Mouse (Mus musculus) megakaryocyte-erythroid progenitor cell, adult 5-6 weeks (primary cell): Measurements from ENCODE around the gene Gm44790. TPM values are rescaled to one million over a fixed set of nuclear protein-coding genes. Genes with fewer than 3 reads are reported as not detected.
"Not testable (repeated sequence)": the region's sequence is repeated elsewhere in the genome, so short reads cannot be mapped to it uniquely, and the experiment has no call there.

Experiments
- ATAC-seq: replicated peaks from 2 replicates; pipeline ENCODE4 v1.8.0; 2016; ENCODE audit warnings: mild to moderate bottlenecking, inconsistent platforms; ENCODE audit not compliant: severe bottlenecking, poor library complexity, low FRiP score, low TSS enrichment
- total RNA-seq, 2 experiments: library from RNA; stranded (forward) in 1 of 2; stranded (reverse) in 1 of 2; fragments of 200-1000, 215-1000 nt in 1 of 2; fragments of >200 nt in 1 of 2; fragmentation: Nextera tagmentation in 1 of 2; gene quantifications; 2 replicates each; pipeline ENCODE4 v1.2.3; 2014 to 2017

The Gm44790 gene
- total RNA-seq, 2 experiments from 2014 or later, result not detected

DNA sequence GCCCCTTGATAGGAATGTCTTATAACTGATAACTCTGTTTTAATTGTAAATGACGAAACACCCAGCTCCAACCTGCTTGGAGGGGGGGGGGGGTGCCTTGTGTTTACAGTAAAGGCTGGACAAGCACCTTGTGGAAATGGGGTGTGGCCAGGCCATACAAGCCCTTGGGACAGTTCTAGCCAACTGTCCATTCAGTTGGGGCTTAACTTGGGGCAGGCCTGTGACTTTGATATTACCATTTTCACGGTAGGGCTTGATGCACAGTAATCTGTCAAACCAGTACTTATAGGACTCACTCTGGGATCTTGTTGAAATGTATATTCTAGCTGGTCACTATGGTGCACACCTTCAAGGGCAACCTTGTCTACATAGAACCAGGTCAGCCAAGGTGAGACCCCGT is 44.9 kb downstream of the Gm44790 start:
- no peak for ATAC-seq

DNA sequence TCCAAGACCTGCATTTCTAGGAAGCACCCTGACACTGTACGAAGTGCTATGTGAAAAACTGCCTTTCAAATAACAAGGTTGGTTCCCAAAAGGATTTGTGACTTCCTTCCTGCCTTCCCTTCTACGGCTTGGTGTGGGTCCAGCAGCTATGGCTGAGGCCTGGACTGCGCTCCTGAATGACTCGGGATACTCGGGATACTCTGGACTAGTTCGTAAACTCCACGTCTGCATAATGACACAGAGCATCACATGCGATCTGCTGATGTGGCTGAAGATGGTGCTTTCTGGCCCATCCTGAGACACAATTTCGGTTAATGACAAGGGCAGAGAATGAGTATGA is 45.3 kb downstream of the Gm44790 start:
- no peak; the same call in 1 of the 2 replicates for ATAC-seq

DNA sequence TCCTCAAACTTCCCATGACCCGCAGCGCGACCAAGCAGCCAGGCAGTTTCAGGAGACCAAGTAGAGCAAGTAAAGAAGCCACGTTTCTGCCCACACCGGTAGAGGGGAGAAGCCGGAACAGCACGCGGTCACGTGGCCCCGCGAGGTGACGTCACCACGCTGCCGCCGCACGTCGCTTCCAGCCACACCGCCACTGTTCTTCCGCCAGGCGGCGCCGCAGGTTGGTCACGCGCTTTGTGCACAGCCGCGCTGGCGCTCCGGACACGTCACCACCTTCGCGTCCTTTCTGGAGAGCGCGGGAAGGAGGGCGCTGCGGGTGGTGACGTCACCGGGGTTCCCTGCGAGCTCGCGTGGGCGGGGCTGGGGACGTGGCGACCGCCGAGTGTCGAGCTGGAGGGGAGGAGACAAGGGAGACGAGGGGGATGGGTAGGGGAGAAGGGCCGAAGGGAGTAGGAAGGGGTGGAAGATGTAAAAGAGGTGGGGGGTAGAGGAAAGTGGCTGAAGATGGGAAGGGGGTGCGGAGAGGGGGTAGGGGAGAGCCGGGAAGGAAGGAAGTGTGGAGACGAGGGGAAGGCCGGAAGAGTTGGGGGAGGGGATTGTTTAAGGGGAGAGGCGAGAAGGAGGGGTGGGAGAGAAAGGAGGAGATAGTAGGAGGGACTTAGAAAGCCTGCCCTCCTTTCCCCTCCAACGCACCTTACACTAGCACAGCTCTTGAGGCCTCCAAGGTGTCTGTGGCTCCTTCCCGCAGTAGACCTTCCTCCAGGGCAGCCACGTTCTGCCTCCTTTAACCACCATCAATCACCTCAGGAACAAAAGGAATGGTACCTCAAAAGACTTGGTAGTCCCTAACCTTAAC is 45.9 kb downstream of the Gm44790 start:
- peak; percentile 92 for ATAC-seq

DNA sequence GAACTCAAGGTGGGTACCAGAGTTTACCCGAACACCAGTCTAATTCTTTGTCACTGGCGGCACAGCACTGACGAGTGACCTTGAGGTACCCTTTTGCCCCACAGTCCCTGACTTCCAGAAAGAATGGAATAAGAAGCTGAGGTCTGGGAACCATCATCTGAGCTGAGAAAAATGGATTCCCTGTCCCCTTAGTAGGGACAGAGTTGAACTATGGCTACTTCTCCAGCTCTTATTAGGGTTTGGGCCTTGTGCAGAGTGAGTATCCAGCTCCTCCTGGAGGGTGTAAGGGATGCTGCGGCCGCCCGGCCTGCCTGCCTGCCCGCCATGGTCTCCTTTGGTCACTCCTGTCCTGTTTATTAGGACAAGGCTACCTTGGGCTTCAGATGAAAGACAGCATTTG is 46.6 kb downstream of the Gm44790 start:
- no peak for ATAC-seq

DNA sequence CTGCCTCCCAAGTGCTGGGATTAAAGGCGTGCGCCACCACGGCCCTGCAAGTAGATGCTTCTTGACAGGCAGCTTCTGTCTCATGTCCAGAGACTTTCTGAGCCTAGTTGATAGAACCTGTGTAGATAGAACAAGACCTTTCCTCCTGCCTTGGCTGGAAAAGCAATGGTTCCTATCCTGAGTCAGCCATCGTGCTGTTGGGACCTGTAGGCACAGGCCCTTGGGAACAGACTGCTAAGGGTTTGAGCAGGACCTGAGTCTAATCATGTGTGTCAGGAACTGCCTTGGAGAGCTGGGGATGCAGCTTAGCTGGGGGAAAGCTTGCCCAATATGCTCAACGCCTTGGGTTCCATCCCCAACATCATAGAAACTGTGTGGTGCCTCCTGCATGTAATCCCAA is 47.6 kb downstream of the Gm44790 start:
- ATAC-seq, result no peak

DNA sequence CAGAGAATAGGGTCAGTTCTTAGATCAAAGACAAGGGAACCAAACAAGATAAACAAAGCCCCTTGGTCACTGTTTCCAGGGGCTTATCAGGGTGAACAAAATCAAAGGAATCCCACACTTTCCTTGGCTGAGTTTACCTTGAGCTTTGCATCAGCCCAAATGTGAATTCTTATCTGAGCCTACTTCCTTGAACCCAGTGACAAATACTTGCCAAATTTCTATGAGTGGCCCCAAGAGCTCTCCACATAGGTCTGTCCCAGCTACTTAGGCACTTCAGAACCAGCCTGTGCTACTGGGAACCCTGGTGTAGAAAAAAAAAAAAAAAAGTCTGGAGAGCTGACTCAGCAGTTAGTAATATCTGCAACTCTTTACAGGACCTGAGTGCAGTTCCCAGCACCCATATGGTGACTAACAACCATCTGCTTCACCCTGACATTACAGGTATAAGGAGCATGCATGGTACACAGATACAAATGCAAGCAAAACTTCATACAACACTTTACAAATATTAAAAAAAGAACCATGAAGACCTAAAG is 48.3 kb downstream of the Gm44790 start:
- ATAC-seq, result no peak

DNA sequence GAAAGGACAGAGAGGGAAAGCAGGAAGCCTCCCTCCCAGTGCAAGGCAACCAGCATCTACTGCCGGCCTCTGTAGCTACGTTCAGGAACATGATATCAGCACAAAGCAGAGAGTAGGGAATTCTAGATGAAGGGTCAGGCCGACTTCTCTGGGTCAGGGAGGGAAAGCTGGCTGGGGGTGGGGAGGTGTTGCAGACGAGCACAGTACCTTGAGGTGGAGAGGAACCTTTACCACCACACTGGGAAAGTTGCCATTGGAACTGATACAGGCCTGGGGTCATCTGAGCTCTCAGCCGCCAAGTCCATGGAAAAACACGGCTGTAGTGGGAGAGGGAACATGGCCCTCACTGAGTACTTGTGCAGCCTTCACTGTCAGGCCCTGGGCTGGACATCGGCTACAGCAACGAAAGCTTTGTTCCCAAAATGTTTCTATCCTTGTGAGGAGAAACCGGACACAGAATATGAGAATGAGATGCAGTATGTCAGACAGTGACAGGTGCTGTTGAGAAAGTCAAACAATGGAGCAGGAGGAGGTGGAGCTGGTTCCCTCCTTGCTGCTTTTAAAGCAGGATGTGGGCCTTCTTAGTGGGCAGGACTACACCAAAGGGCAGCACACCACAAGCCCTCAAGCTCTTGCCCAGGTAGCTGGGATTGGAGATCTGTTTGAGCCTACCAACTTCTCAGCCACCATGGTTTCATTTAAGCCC is 49.2 kb downstream of the Gm44790 start:
- no peak for ATAC-seq

DNA sequence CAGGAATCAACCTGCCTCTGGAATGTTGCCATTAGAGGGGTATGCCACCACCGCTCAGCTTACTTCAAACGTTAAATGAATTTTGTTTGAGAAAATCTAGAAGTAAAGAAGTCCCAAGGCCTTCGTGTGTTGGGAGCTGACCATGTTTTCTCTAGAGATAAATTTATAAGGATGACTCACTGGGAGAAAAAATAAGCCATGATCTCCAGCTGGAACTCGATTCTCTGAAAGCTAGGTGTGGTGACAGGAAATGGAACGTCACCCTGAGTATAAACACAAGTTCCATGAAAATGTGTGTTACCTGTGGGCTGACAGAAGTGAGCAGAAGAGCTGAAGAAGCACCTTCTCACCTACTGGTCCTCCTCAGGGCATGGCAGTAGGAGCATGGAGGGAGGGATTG is 50.5 kb downstream of the Gm44790 start:
- ATAC-seq, result no peak

DNA sequence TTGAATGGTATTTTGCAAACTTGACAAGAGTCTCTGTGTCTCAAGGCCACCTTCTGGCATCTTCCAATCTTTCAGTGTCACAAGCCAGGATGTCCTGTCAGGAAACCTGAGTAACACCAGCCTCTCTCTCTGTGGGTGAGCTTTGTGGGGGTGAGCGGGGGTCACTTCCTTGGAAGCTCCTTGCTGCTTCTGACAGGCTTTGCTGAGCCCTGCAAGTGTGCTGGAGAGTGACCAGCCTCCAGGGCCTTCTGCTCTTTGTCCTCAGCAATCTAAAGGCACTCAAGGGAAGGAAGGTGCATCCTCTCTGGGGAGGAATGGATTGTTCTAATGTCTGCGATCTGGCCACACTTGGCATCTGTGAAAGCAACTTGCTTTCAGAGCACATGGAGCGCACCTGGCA is 52.9 kb downstream of the Gm44790 start:
- ATAC-seq, result no peak

DNA sequence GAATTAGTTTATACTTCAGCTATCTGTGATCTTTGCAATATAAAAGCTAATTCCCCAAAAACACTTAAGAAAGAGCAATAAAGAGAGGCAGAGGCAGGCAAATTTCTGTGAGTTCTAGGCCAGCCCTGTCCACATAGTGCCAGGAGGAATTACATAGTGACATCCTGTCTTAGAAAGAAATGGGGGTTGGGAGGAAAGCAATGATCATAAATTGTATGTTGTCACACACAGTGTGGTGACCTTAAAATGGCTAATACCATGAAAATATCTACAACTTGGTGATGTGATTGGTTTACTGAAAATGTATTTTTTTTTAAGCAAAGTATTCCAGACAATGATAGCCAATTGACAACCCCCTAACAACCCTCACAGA is 53.3 kb downstream of the Gm44790 start:
- ATAC-seq, result no peak

DNA sequence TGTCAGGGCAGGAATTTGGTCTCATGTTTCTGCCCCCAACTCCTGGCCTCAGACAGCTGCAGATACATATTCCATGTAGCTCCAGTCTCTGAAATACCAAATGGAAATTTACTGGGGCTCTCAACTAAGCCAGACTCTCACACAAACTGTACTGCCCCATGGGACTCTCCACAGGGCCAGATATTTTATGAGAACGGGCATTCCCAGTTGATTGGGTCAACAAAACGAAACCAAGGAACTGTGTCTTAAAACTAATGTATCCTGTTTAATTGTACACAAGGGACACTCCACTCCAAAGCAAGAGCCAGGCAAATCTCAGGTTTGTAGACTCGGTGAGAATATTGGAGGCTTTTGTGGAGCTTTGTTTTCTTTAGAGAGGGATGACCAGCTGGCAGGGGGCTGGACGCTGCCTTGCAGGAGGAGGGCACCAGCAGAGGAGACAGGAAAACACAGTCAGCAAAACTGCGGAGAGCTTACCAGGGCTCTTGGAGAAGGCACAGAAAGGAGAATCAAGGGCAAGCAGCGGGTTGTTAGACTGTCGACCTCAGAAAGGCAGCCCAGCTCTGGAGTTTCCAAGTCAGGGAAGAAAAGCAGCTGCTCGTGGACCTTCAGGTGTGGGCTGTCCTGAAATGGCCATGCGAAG is 53.9 kb downstream of the Gm44790 start:
- ATAC-seq, result peak; percentile 56; the same call in 1 of the 2 replicates

DNA sequence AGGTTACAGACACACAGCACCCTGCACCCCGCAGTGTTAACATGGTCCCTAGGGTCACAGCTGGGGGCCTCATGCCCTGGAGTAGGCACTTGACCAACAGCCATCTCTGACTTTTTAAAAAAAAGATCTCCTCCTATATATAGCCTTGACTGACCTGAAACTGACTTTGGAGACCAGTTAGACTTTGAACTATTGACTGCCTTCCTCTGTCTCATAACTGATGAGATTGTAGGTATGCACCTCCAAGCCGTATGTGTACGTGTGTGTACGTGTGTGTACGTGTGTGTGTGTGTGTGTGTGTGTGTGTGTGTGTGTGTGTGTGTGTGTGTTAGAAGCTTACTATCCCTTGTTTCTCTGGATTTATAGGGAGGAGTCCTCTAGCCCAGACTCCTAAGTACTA is 55.4 kb downstream of the Gm44790 start:
- no peak for ATAC-seq

DNA sequence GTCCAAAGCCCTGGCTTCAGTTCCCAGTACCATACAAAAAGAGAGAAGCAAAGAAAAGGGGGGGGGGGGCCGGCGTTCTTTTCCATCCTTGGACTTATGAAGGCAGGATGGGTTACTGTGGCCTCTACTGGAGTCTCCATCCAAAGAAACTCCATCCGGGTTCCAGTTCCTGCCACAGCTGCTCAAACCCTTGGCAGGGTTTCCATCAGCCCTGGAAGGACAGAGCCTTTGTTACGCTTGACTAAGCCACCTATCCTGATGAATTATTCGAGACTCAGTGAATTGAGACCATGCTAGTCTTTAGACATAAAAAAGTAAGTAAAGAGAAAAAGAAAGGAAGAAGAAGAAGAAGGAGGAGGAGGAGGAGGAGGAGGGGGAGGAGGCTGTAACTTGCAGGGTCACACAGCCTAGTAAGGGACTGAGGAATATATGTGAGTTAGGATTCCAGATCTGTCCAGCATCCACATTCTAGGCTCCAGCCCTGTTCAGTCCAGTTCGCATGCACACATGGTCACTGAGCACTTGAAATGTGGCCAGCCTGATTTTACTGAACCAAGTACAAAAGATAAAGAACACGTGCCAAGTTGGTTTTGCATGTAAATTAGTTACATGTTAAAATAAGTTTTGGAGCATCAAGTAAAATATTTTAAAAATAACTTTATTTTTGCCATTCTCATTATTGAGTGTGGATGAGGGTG is 59.6 kb downstream of the Gm44790 start:
- no peak for ATAC-seq

DNA sequence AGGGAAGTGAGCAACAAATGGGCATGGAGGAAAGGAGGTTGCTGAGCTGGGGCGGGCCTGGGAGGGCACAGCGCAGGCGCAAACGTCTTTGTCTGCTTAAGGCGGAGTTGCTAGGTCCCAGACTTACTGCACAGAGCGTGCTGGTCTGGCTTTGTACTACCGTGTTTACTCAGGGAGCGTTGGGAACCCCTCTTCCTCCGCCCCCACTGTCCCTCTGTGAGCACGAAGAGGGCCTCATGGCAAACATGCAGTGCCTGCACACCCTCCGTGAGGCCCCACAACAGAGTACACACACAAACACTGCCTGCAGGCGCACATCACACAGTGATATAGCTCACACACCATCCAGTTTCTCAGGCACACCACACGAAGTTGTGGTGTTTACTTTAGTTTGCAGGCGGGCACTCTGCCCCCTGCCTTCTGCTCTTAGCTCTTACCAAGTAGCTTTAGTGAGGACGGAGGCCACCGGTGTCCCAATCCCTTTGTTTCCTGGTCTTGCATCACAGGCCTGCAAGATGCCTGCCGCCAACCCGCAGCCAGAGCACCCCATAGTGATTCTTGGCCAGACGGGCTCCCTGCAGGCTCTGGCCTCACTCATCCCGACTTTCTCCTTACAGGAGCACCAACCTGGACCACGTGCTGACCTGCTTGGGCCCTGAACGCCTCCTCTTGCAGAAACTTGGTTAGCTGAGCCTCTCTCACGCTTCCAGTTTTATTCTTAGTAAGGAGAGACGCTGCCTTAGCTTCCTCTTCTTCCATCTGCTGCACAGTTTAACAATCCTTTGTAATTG is 61.1 kb downstream of the Gm44790 start:
- ATAC-seq, result peak; percentile 86

DNA sequence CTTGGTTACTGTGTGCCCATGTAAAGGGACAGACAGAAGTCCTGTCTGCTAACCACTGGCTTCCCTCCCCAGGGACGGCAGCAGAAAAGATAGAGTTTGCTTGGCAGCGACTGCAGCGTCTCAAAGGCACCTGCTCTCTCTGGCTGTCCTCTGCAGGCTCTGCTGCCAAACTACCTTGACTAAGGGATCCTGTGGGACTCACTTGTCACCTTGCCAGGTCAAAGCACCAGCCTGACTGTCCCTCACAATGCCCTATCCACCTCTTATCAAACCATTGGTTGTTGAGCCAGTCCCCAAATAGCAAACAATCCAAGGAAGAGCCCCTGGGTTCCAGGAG is 61.7 kb downstream of the Gm44790 start:
- peak; percentile 27 for ATAC-seq

DNA sequence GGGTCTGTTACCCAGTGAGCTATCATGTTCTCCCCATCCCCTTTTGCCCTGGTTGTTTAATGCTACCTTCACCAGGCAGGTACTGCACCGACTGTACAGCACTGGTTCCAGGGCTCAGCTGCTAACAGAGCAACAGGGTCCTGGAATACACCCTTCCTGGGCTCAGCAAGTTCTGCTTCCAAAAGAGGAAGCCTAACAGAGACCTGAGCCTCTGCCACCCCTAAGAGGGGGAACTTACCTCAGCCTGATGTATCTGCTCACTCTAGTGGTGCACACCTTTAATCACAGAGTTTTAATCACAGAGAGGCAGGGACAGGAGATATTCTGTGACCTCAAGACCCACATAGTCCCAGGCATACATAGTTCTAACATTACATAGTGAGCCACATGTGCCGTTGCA is 63.5 kb downstream of the Gm44790 start:
- ATAC-seq, result no peak

DNA sequence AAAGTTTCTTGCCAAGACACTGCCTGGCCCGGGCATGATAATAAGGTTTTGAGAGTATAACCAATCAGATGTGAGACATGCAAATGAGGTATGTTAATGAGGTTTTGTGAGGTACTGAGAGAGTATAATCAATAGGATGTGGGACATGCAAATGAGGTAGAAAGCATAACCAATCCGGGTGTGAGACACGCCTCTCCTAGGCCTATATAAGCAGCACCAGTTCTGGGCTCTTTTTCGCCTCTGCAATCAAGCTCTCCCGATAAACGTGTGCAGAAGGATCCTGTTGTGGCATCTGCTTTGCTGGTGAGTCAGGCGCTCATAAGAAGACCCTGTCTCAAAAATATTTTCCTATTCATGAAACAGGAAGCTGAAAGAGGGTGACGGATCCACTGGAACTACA is 64.0 kb downstream of the Gm44790 start:
- ATAC-seq, result not testable (repeated sequence)

DNA sequence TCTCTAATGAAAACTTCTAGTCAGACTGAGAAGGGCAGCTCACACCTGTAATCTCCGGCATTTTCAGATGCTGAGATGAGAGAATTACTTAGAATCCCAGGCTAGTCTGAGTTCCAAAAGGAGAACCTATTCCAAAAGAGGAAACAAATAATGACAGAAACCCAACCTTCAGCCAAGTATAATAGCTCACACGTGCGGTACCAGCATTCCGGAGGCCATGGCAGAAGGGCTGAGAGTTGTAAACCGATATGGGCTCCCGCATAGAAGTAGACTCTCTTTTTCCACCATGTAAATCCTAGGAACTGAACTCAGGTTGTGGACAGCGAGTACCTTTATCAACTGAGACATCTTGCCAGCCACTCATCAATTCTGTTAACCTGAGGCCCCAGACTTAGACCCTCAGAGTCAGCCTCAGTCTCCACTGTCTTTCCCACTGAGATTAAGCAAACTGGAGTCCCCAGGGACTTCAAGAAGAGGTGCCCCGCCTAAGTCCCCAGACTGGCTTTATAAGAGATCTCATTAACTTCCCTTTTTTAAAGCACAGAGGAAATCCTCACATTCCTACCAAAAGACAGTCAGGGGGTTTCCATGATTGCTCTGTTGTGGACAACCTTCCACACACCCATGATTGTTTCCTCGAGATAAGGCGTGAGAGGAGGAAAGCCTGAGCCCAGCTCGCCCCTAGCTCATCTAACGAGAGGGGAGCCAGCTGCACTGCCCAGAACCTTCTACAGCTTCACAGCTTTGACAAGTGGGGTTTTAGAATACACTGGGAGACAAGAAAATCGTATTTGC is 67.2 kb downstream of the Gm44790 start:
- ATAC-seq, result peak; percentile 28
